Mouse (Mus musculus) cortical plate, adult 2 months (tissue): Measurements from ENCODE around the gene Tpo.

Experiments
- CTCF ChIP-seq: fragments of 200-500 bp; IDR thresholded peaks from 2 replicates; pipeline ENCODE4 v1.5.1; 2011; ENCODE audit warnings: mild to moderate bottlenecking, control low read depth, low read length; ENCODE audit not compliant: insufficient read depth; ENCODE audit errors: extremely low read depth
- POLR2A ChIP-seq: fragments of 200-500 bp; IDR thresholded peaks from 2 replicates; pipeline ENCODE4 v1.6.1; 2011; ENCODE audit warnings: mild to moderate bottlenecking, low read length, control low read depth; ENCODE audit not compliant: insufficient read depth; ENCODE audit errors: extremely low read depth

DNA sequence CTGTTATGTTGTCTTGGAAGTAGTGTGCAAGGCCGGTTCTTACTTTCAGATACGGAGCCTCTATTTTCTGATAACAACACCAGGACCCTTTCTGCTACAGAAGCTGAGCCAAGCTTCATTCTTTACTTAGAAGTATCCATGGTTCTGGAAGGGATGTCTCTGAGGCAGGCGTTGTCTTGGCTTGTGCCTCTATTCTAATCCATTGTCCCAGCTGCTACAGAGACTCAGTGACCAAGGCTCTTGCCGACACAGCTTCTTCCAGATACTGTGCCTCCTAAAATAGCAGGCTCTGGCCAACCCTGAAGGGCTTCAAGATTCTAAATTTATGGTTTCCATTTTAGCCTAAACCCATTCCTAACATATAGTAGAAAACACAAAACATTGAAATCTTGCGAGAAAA, 123.7 kb downstream of the Tpo start:
- TF ChIP-seq CTCF (no peak), POLR2A (no peak)
